Mouse (Mus musculus) olfactory bulb, adult 2 months (tissue): ENCODE data around the gene Hecw2.

Experiments
- CTCF ChIP-seq: fragments of 200-500 bp; IDR thresholded peaks from 2 replicates; pipeline ENCODE4 v1.5.1; 2012; ENCODE audit warnings: low read depth, mild to moderate bottlenecking, low read length, moderate library complexity; ENCODE audit not compliant: insufficient read depth
- POLR2A ChIP-seq: fragments of 200-500 bp; IDR thresholded peaks from 2 replicates; pipeline ENCODE4 v1.6.1; 2012; ENCODE audit warnings: mild to moderate bottlenecking, low read depth, low read length, moderate library complexity; ENCODE audit not compliant: insufficient read depth

GRCm38 (mm10) chr1:53911848-53912247 is 283.1 kb downstream of the Hecw2 start:
- TF ChIP-seq CTCF (no peak), POLR2A (no peak)
